ENCODE assay signal across 23 mouse cellular contexts in genomic region chr9:79586415-79587195, GRCm38 (mm10).
DNase-seq lines count a peak whose midpoint lies in the region; ATAC-seq lines count a peak whose summit lies in the region.
"Had no signal": no experiment of that assay in that cellular context is flagged by ENCODE, and none has a peak within 500 bp of the region (broad histone marks: within the 10 kb centered on the region; RNA-seq: fewer than 3 reads in every experiment).

No protein-coding gene starts in this region.

- ATAC-seq in frontal cortex, adult (ENCODE audit: low TSS enrichment) = peak; percentile 90
- no peak for ATAC-seq in forebrain, embryonic 14.5 days
- ATAC-seq: activated CD4-positive, CD25-positive, alpha-beta regulatory T cell, adult 4 months; forebrain, embryonic 13.5 days; forebrain, embryonic 16.5 days; Patski had no signal

- no peaks in the 10 kb centered on the region for H3K27me3 ChIP-seq in forebrain, embryonic 14.5 days (replicated peaks; ENCODE audit: control insufficient read depth, insufficient read depth, low read length)
- H3K27me3 ChIP-seq: embryonic facial prominence, embryonic 12.5 days; embryonic facial prominence, embryonic 15.5 days; forebrain, embryonic 13.5 days; Patski had no signal

- 89% methylated on average over 4 of the region's 4 CpGs for WGBS in forebrain, embryonic 14.5 days

- H3K4me3 ChIP-seq in forebrain, embryonic 14.5 days (ENCODE audit: low read depth, low read length) = no peak overlapping the region
- H3K4me3 ChIP-seq: embryonic facial prominence, embryonic 12.5 days; embryonic facial prominence, embryonic 15.5 days; forebrain, embryonic 13.5 days had no signal

- no peaks in the 10 kb centered on the region for H3K36me3 ChIP-seq in forebrain, embryonic 14.5 days (ENCODE audit: control insufficient read depth, insufficient read depth, low read length)
- H3K36me3 ChIP-seq: embryonic facial prominence, embryonic 12.5 days; embryonic facial prominence, embryonic 15.5 days had no signal

- H3K4me1 ChIP-seq in forebrain, embryonic 14.5 days (ENCODE audit: control insufficient read depth, insufficient read depth, low read length) = no peaks in the 10 kb centered on the region
- H3K4me1 ChIP-seq: embryonic facial prominence, embryonic 12.5 days; embryonic facial prominence, embryonic 15.5 days; forebrain, embryonic 13.5 days had no signal

- H3K27ac ChIP-seq in forebrain, embryonic 14.5 days (ENCODE audit: low read depth, low read length) = no peak overlapping the region
- H3K27ac ChIP-seq: embryonic facial prominence, embryonic 12.5 days; embryonic facial prominence, embryonic 15.5 days; forebrain, embryonic 13.5 days had no signal

- H3K4me2 ChIP-seq in forebrain, embryonic 14.5 days (ENCODE audit: low read length) = no peak overlapping the region
- H3K4me2 ChIP-seq: embryonic facial prominence, embryonic 12.5 days; embryonic facial prominence, embryonic 15.5 days; forebrain, embryonic 13.5 days had no signal

- H3K9ac ChIP-seq in forebrain, embryonic 14.5 days (ENCODE audit: low read length) = no peak overlapping the region
- H3K9ac ChIP-seq: embryonic facial prominence, embryonic 12.5 days; embryonic facial prominence, embryonic 15.5 days; forebrain, embryonic 13.5 days had no signal

- no peak for DNase-seq in frontal cortex, postnatal 10 days (ENCODE audit: low spot score in 2 of 2)
- peak; percentile 20 for DNase-seq in NIH3T3 (ENCODE audit: low read depth)
- DNase-seq in brain, adult 2 months (ENCODE audit: low read depth, low spot score) = peak; percentile 63
- DNase-seq in telencephalon, adult 2 months (ENCODE audit: low read depth, low spot score) = peak; percentile 43
- DNase-seq in forebrain, embryonic 14.5 days (ENCODE audit: low spot score) = no peak
- no peak for DNase-seq in layer of hippocampus, postnatal 25 days (ENCODE audit: extremely low spot score in 1 of 2, low spot score in 1 of 2)
- DNase-seq: adrenal gland, adult 8-10 months; adrenal gland, postnatal 14 days; adrenal gland, postnatal 36 days; cerebellum, adult 11 months; cerebellum, adult 18-20 months; cerebellum, adult 8-10 months; cerebellum, adult 9-11 months; cerebellum, postnatal 14 days; cerebellum, postnatal 36 days; embryo, embryonic 11 days had no signal

- H3K9me3 ChIP-seq in forebrain, embryonic 14.5 days (replicated peaks; ENCODE audit: control insufficient read depth, low read length) = no peaks in the 10 kb centered on the region
- H3K9me3 ChIP-seq: embryonic facial prominence, embryonic 12.5 days; embryonic facial prominence, embryonic 15.5 days; forebrain, embryonic 13.5 days had no signal

Comparison
In these comparisons a context has a peak if more than half of its experiments do, and no peak if none do; other contexts are left out.
1. DNase-seq: peak in NIH3T3 (single experiment), brain, adult 2 months (single experiment) and telencephalon, adult 2 months (single experiment); none in frontal cortex, postnatal 10 days (0 of 2), forebrain, embryonic 14.5 days (single experiment) and layer of hippocampus, postnatal 25 days (0 of 2).